Mouse (Mus musculus): ENCODE data around the gene Hmgb1. TPM values are rescaled to one million over a fixed set of nuclear protein-coding genes. Genes with fewer than 3 reads are reported as not detected.
A peak's percentile ranks its signal among the peaks of the same experiment; 100 is the strongest.

Gene Hmgb1
- total and polyA plus RNA-seq, 3 experiments = 23.7 to 103 (median 88.9) TPM

GRCm38 (mm10) chr5:149062833-149063232, 121.5 kb downstream of the Hmgb1 start:
- H3K27me3 ChIP-seq (ENCODE audit: control insufficient read depth, insufficient read depth, low read length) = no peaks in the 10 kb centered on the region
- no peaks in the 10 kb centered on the region for H3K36me3 ChIP-seq (ENCODE audit: control insufficient read depth, insufficient read depth, low read length)
- 71% methylated on average over 1 of the region's 1 CpGs for WGBS
- H3K79me2 ChIP-seq (replicated peaks; ENCODE audit: control insufficient read depth, insufficient read depth, low read length) = no peaks in the 10 kb centered on the region
- no peak overlapping the region for H3K4me3 ChIP-seq
- no peak overlapping the region for H3K27ac ChIP-seq
- peak in 1 of 2 experiments; percentile 38 for DNase-seq
- no peaks in the 10 kb centered on the region; the same call in none of the 2 replicates for H3K4me1 ChIP-seq (ENCODE audit: control insufficient read depth, insufficient read depth, low read length)
- no peak overlapping the region for H3K9ac ChIP-seq (ENCODE audit: low read depth, low read length)
- TF ChIP-seq POLR2A (IDR thresholded peaks at IDR 0.05; ENCODE audit: insufficient read depth, low read depth, low read length) = no peak
- TF ChIP-seq CTCF (IDR thresholded peaks at IDR 0.05) = peak; percentile 65
- intact Hi-C loops (cut with DNase I) = loop anchor here (2.0 to 5.0 kb wide), 2 partner anchors 274 to 314 kb away; no protein-coding TSS in a partner anchor

- Histone ChIP-seq H3K27me3 (ENCODE audit: control insufficient read depth, insufficient read depth, low read length) (no peaks in the 10 kb centered on the region), H3K79me2 (replicated peaks; ENCODE audit: control insufficient read depth, insufficient read depth, low read length) (0 out of 2 replicates have a peak, but pooled peaks cover 2% of the 10 kb centered on the region), H3K4me3 (no peak overlapping the region), H3K36me3 (ENCODE audit: control insufficient read depth, insufficient read depth, low read length) (peaks cover 18% of the 10 kb centered on the region), H3K27ac (no peak overlapping the region), H3K4me1 (ENCODE audit: control insufficient read depth, insufficient read depth, low read length) (no peaks in the 10 kb centered on the region; the same call in 1 of the 2 replicates), H3K9ac (ENCODE audit: low read depth, low read length) (no peak overlapping the region)
- no peak for DNase-seq
- intact Hi-C loops (cut with DNase I) = loop anchor here (5.0 kb wide), 2 partner anchors 146 to 174 kb away; no protein-coding TSS in a partner anchor
- 8% methylated on average over 33 of the region's 34 CpGs for WGBS
- TF ChIP-seq EP300 (IDR thresholded peaks at IDR 0.05; ENCODE audit: insufficient read depth, low read depth, low read length) (no peak), POLR2A (IDR thresholded peaks at IDR 0.05; ENCODE audit: insufficient read depth, low read depth, low read length) (no peak), CTCF (IDR thresholded peaks at IDR 0.05) (no peak)
These were observed 130.7 kb downstream of the Hmgb1 start for GRCm38 (mm10) chr5:149053352-149054168.

- peak; percentile 42; the same call in 1 of the 2 replicates for TF ChIP-seq EP300 (IDR thresholded peaks at IDR 0.05; ENCODE audit: insufficient read depth, low read depth, low read length)
- TF ChIP-seq CTCF (IDR thresholded peaks at IDR 0.05) = peak; percentile 46
- peak; percentile 86 for TF ChIP-seq POLR2A (IDR thresholded peaks at IDR 0.05; ENCODE audit: insufficient read depth, low read depth, low read length)
- Histone ChIP-seq H3K4me1 (ENCODE audit: control insufficient read depth, insufficient read depth, low read length) (no peaks in the 10 kb centered on the region; the same call in 1 of the 2 replicates), H3K27ac (peak overlapping the region; percentile 99), H3K27me3 (ENCODE audit: control insufficient read depth, insufficient read depth, low read length) (no peaks in the 10 kb centered on the region), H3K4me3 (peak overlapping the region; percentile 69), H3K9ac (ENCODE audit: low read depth, low read length) (peak overlapping the region; percentile 95), H3K36me3 (ENCODE audit: control insufficient read depth, insufficient read depth, low read length) (peaks cover 18% of the 10 kb centered on the region), H3K79me2 (replicated peaks; ENCODE audit: control insufficient read depth, insufficient read depth, low read length) (0 out of 2 replicates have a peak, but pooled peaks cover 2% of the 10 kb centered on the region)
- intact Hi-C loops (cut with DNase I) = loop anchor here (1.0 to 5.0 kb wide), 3 partner anchors 132 to 175 kb away; partner anchors contain the start of genes Hmgb1 and Uspl1
- 1% methylated on average over 108 of the region's 110 CpGs for WGBS
- DNase-seq = peak; percentile 96 to 99
These were observed 131.6 kb downstream of the Hmgb1 start for GRCm38 (mm10) chr5:149052421-149053338.

- Histone ChIP-seq H3K4me1 (ENCODE audit: control insufficient read depth, insufficient read depth, low read length) (no peaks in the 10 kb centered on the region; the same call in 1 of the 2 replicates), H3K4me3 (peak overlapping the region; percentile 74), H3K36me3 (ENCODE audit: control insufficient read depth, insufficient read depth, low read length) (peaks cover 18% of the 10 kb centered on the region), H3K27me3 (ENCODE audit: control insufficient read depth, insufficient read depth, low read length) (no peaks in the 10 kb centered on the region), H3K27ac (peak overlapping the region; percentile 99), H3K79me2 (replicated peaks; ENCODE audit: control insufficient read depth, insufficient read depth, low read length) (0 out of 2 replicates have a peak, but pooled peaks cover 2% of the 10 kb centered on the region), H3K9ac (ENCODE audit: low read depth, low read length) (peak overlapping the region; percentile 95)
- intact Hi-C loops (cut with DNase I) = loop anchor here (1.0 to 5.0 kb wide), 7 partner anchors 20 to 176 kb away; partner anchors contain the start of genes Gm42791, Hmgb1 and Uspl1
- peak; percentile 68 for TF ChIP-seq POLR2A (IDR thresholded peaks at IDR 0.05; ENCODE audit: insufficient read depth, low read depth, low read length)
- peak; percentile 66; the same call in 1 of the 2 replicates for TF ChIP-seq EP300 (IDR thresholded peaks at IDR 0.05; ENCODE audit: insufficient read depth, low read depth, low read length)
- peak; percentile 16; the same call in 1 of the 2 replicates for TF ChIP-seq CTCF (IDR thresholded peaks at IDR 0.05)
- DNase-seq = peak; percentile 90 to 91
- whole genome bisulfite sequencing = 1% methylated on average over 90 of the region's 120 CpGs
These were observed 132.5 kb downstream of the Hmgb1 start for GRCm38 (mm10) chr5:149051571-149052420.
